Mouse (Mus musculus) heart, postnatal 0 days (tissue): ENCODE data around the gene Khnyn.

Experiments
- CTCF ChIP-seq: IDR thresholded peaks from 2 replicates; pipeline ENCODE4 v1.5.1; 2016; ENCODE audit warnings: antibody characterized with exemption, control low read depth, low read depth
- EP300 ChIP-seq: IDR thresholded peaks from 2 replicates; pipeline ENCODE4 v1.6.1; 2016; ENCODE audit warnings: antibody characterized with exemption, low read depth

- TF ChIP-seq CTCF, result no peak
- no peak for TF ChIP-seq EP300
Measured at GRCm38 (mm10) chr14:55883663-55884062, 1.1 kb upstream of the Khnyn start.
